Mouse (Mus musculus): Measurements from ENCODE around the gene Notch1.

- TF ChIP-seq CTCF (IDR thresholded peaks at IDR 0.05; ENCODE audit: low read depth) (no peak), EP300 (IDR thresholded peaks at IDR 0.05; ENCODE audit: low read depth) (no peak)
Observed at GRCm38 (mm10) chr2:26480911-26481310, 35.6 kb downstream of the Notch1 start.
